Mouse (Mus musculus): ENCODE data around the gene Efhd1.

Gene Efhd1

DNA sequence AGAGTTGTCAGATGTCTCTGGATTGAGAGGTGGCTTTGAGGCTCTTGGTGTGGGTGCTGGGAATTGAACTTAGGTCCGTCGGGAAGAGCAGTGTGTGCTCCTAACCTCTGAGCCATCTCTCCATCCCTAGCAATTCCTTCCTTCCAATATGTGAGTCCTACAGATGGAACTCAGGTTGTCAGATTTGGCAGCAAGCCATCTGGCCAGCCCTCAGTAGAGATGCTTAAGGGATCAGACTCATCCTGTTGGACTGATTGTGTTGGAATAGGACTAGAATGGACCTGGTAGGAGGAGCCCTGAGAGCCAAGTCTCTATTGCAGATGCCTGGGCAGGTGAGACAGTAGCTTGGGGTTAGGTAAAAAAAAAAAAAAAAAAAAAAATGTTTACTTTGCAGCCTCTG is 37.8 kb downstream of the Efhd1 start:
- in situ Hi-C loops (cut with MboI, MseI): no loop called here

DNA sequence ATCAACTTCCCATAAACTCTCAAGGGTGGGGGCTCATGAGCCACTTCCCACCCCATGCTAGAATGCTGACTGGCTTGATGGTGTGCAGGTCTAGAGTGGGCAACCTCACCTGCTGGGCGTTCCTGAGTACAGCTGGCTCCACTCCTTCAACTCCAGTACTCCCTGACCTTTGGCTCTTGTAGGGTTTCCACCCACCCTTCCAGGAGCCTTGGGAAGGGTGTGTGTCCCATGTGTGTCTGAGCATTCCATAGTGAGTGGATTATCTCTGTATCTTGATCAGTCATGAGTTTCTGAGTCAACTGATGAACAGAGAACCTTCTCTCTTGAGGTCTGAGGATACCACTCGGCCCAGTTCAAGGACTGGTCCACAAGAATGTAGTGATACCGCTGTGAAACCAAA is 44.8 kb downstream of the Efhd1 start:
- in situ Hi-C loops (cut with MboI, MseI): no loop called here

DNA sequence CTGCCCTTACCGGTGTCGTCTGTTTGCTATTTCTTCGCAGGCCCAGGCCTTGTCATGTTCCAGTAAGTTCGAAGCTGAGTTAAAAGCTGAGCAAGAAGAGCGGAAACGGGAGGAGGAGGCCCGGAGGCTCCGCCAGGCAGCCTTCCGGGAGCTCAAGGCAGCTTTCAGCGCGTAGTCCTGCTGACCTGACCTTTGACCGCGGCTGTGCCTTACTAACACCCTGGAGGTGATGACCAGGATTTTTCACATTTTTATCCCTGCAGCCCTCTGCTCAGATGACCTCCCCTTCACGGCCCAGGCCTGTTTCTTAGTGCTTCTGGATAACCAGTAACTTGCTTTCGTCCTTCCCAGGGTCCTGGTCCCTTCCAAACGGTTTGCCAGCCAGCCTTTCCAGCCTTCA is 45.5 kb downstream of the Efhd1 start:
- in situ Hi-C loops (cut with MboI, MseI): no loop called here

DNA sequence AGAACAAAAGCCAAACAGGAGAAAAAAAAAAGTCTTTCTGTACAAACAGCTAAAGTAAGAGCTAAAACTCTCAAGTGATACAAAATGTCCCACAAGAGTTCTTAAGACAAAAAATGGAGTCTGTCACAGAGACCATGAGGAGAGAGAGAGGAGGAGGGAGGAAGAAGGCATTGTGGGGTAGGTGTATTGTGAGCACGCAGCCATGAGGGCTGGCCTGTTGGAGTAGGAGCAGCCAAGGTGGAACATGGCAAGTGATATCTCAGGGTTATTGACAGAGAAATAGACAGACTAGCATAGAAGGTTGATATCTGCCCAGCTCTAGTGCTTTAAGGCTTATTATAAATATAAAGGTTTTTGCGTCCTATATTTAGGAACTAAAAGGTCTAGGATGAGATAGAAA is 48.5 kb downstream of the Efhd1 start:
- in situ Hi-C loops (cut with MboI, MseI): no loop called here

DNA sequence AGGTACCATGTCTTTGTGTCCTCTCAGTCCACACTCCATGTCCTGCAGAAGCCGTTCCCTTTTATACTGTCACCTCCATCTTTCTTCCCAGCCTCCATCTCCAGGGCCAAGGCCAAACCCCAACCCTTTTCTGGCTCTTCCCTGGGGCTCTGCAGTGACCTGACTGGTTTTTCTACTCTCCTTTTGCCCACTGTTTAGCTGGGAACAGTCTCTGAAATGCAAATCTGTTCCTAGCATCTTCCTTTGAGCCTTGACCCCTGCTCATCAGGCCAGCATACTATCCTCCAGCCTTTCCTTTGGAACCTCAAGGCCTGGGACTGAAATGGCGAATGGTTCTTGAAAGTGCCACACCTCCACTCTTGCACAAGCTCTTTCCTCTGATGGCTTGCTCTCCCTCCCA is 49.0 kb downstream of the Efhd1 start:
- in situ Hi-C loops (cut with MboI, MseI): no loop called here

DNA sequence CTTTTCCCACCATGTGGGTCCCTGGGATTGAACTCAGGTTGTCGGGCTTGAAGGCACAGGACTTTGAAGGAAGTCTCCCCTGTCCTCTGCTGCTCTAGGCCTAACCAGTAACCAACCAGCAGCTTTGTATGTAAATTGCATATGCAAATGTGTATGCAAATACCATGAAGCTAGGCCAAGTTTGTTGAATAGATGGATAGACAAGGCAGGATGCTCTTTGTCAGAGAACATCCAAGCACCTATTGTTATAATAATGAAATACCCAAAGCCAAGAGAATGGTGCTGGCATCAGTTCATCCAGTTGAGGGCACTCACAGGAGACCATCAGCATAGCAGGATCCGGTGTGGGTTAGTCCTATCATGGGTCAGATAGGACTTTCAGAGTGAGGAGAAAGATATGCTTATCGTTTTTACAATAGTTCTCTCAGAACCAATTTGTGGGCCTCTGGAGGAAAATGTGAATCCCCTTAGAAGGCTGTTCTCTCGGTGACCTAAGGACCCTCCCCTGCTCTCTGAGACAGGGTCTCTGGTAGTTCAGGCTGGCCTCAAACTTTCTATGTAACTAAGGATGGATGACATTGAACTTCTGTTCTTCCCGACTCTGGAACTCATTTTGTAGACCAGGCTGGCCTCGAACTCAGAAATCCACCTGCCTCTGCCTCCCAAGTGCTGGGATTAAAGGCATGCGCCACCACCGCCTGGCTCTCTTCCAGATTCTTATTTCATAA is 49.8 kb downstream of the Efhd1 start:
- in situ Hi-C loops (cut with MboI, MseI): no loop called here

DNA sequence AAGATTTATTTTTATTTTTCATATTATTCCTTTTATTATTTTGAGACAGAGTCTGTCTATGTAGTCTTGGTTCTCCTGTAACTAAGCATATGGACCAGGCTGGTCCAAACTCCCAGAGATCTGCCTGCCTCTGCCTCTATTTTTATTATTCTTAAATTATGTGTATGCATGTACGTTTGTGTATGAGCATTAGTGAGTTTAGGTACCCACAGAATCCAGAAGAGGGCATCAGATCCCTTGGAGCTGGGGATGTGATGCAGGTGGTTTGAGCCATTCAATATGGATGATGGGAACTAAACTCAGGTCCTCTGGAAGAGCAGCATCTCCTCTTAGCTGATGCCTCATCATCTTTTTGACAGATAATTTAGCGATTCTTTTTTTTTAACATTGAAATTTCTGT is 51.3 kb downstream of the Efhd1 start:
- in situ Hi-C loops (cut with MboI, MseI): no loop called here

DNA sequence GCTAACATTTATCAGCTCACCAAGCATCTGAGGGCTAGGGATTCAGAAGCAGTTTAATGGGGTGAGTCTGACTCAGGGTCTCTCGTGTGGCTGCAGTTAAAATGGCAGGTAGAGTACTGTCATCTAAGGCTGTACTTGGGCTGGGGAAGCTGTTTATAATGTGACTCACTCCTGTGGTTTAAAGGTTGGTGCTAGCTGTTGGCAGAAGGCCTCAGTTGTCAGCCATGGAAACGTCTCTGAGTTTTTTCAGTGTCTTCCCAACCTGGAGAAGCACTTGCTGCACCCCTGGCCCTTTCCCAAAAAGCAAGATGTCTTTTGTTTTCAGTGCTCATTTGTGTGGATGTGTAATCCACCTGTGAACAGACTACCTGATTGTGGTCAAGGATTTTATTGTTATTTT is 51.7 kb downstream of the Efhd1 start:
- in situ Hi-C loops (cut with MboI, MseI): no loop called here

DNA sequence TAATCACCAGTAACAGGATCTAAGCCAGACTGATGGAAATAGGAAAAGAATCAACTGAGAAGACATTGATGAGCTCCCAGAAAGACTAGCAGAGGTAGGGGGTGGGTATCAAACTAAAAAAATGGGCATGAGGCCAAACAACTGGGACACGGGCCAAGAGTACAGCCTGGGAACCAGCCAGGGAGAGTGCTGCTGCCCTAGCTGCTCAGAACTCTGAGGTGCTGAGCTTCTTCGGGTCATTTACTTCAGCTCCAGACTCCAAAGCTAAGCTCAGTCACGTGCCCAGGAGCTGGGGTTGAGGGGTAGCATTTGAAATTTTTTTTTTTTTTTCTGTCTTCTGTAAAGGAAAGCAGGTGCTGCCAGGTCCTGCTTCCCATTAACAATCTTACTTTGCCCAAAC is 52.5 kb downstream of the Efhd1 start:
- in situ Hi-C loops (cut with MboI, MseI): no loop called here

DNA sequence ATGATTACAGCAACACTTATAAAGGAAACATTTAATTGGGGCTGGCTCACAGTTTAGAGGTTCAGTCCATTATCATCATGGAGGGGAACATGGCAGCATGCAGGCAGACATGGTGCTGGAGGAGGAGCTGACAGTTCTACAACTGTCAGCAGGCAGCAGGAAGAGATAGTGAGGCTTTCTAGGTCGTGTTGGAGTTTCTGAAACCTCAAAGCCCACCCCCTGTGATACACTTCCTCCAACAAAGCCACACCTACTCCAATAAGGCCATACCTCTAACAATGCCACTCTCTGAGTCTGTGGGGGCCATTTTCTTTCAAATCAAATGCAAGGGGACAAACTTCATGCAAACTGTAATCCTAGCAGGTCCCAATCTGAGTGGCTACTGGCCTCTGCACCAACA is 56.9 kb downstream of the Efhd1 start:
- in situ Hi-C loops (cut with MboI, MseI): no loop called here

DNA sequence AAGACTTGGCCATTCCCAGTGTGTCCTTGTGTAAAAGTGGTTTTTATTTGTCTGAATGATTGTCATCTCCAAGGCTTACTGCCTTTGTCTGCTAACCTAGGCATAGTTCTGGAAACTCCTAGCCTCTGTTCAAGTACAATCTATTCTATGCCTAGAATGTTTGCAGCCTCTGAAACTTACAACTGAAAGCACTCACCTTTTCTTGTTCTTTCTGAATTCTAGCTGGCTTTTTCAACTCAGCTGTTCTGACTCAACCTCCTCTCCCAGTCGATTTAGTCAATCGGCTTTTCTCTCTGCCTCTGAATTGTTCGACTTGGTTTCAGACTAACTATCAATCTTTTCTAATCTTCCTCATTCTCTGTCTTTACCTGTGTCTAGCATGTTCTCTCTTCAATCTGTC is 58.6 kb downstream of the Efhd1 start:
- in situ Hi-C loops (cut with MboI, MseI): no loop called here

DNA sequence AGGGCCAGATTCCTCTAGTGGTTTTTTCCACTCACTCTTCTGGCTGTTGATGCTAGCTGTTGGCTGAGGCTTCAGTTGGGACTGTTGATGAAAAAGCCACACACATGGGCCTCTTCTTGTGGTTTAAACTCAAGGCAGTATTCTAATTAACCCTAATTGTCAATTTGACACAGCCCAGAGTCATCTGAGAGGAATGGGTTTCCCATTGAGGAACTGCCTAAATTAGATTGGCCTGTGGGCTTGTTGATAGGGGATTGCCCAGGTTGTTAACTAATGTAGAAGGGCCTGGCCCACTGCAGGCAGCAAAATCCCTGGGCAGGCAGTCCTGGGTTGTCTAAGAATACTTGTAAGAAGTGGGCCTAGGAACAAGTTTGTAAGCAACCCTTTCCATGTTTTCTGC is 60.5 kb downstream of the Efhd1 start:
- in situ Hi-C loops (cut with MboI, MseI): no loop called here

DNA sequence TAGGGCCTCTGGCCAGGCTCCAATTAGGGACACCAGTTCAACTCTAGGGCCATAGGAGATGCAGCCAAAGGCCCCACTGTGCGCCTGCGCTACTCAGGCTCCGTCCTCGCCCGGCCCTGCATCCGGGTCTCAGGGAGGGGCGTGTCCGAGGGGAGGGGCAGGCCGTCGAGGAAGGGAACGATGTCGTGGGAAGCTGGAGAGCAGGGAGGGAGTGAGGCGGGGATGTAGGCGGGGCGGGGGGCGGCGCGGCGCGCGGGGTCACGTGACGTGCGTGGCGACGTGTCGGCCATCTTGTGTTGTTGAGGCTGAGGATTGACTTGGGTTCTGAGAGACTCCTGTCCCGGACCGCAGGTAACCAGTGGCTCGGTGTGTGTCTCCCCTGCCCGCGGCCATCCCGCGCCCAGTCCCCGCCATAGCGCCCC is 62.6 kb downstream of the Efhd1 start, which contains the start of gene Gigyf2:
Gene Gigyf2, plus strand, starts transcription at position 257 of the 422 bp plus-strand sequence.
- in situ Hi-C loops (cut with MboI, MseI): no loop called here

DNA sequence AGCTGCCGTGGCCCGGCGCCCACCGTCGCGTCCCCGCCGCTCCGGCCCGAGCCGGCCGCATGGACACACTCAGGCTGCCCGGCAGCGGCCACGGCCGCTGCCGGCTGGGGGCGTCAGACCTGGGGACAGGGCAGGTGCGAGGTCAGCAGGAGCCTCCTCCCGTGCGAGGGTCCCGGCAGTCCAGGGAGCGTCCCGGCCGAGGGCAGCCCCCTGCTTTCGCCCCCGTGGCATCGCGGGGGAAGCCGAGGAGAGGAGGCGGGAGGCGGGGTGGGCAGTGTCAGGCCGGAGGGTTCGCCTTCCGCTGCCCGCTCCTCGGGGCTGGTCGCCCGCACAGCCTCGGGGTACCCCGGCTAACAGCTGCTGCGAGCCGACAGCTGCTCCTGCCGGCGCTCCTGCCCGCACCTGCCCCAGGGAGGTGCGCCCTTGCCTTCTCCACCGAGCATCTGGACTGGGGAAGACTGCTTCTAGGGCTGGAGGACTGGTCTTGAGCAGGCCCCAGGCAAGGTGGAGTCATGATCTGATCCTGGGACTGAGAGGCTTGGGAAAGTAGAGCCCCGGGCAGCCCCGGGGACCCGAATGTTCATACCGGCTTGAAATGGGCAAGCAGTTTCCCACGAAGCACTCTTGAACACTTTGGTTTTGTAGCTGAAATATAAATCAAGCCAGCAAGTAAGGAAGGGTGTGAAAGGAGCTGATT is 63.1 kb downstream of the Efhd1 start:
- in situ Hi-C loops (cut with MboI, MseI): no loop called here

DNA sequence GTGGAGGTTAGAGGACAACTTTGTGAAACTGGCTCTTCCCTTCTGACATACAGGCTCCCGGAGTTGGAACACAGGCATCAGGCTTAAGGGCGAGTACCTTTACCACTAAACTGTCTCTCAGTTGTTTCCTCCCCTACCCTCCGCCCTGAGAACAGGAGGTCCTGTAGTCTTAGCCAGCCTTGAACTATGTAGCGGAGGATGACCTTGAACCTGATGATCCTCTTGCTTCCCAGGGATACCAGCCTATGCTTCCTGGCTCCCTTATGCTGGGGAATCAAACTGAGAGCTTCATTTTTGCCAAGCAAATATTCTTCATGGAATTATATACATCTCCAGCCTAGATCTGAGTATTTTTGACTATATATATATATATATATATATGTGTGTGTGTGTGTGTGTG is 67.6 kb downstream of the Efhd1 start:
- in situ Hi-C loops (cut with MboI, MseI): no loop called here

DNA sequence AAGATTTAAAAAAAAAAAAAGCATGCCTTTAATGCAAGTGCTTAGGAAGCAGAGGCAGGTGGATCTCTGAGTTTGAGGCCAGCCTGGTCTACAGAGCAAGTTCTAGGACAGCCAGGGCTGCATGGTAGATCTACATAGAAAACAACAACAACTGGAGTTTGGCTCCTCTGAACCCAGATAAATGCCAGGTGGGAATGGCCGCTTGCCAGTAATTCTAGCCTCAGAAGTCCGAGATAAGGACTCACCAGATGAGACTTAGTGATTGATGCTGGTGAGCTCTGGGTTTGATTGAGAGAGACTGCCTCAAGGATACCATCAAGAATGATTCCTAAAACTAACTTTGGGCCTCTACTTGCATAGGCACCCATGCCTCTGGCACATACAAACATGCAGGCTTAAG is 86.4 kb downstream of the Efhd1 start:
- in situ Hi-C loops (cut with MboI, MseI): no loop called here

DNA sequence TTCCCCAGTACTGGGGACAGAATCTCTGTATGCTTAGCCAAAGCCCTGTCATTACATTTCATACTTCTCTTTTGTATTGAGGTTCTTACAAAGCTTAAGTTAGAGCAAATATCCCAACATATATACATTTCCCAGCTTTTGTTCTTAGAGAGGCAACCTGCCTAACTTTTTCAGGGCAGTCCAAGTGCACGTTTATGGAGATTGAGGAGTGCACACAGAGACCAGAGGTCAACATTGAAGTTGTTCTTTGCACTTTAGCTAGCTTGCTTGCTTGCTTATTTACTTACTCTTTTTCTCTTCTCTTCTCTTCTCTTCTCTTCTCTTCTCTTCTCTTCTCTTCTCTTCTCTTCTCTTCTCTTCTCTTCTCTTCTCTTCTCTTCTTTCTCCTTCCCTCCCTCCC is 96.1 kb downstream of the Efhd1 start:
- in situ Hi-C loops (cut with MboI, MseI): no loop called here
